Mouse (Mus musculus) neural tube, embryonic 14.5 days (tissue): Measurements from ENCODE around the gene Zdhhc21. TPM values are rescaled to one million over a fixed set of nuclear protein-coding genes. Genes with fewer than 3 reads are reported as not detected.

Experiments
- ATAC-seq: fragments of 200-750 bp; cut with Nextera tagmentation; 2 replicates; pipeline ENCODE4 v1.8.0; 2017; ENCODE audit warnings: low read depth, mild to moderate bottlenecking, moderate TSS enrichment, moderate library complexity
- H3K27ac ChIP-seq: fragments of 300-500 bp; sonication (generic); 2 replicates; pipeline ENCODE4 v1.5.1; 2014; ENCODE audit warnings: low read depth, mild to moderate bottlenecking, control low read depth, low read length, moderate library complexity, mixed read lengths
- H3K27me3 ChIP-seq: fragments of 300-500 bp; sonication (generic); 2 replicates; pipeline ENCODE4 v1.6.1; 2014; ENCODE audit warnings: low read length; ENCODE audit not compliant: control insufficient read depth, insufficient read depth
- H3K36me3 ChIP-seq: fragments of 300-500 bp; sonication (generic); 2 replicates; pipeline ENCODE4 v1.6.1; 2014; ENCODE audit warnings: low read length, mixed read lengths; ENCODE audit not compliant: control insufficient read depth, insufficient read depth
- H3K4me1 ChIP-seq: fragments of 300-500 bp; sonication (generic); 2 replicates; pipeline ENCODE4 v1.6.1; 2014; ENCODE audit warnings: low read length; ENCODE audit not compliant: control insufficient read depth, insufficient read depth
- H3K4me2 ChIP-seq: fragments of 300-500 bp; sonication (generic); 2 replicates; pipeline ENCODE4 v1.6.1; 2014; ENCODE audit warnings: mild to moderate bottlenecking, low read depth, low read length, control low read depth
- H3K4me3 ChIP-seq: fragments of 300-500 bp; sonication (generic); 2 replicates; pipeline ENCODE4 v1.5.1; 2014; ENCODE audit warnings: low read depth, low read length, control low read depth, mixed read lengths
- H3K9ac ChIP-seq: fragments of 300-500 bp; sonication (generic); replicated peaks from 2 replicates; pipeline ENCODE4 v1.6.1; 2014; ENCODE audit warnings: low read depth, mild to moderate bottlenecking, control low read depth, low read length, mixed read lengths
- H3K9me3 ChIP-seq: fragments of 300-500 bp; sonication (generic); 2 replicates; pipeline ENCODE4 v1.6.1; 2016; ENCODE audit warnings: low read length; ENCODE audit not compliant: control insufficient read depth
- WGBS: fragments of 180-500 bp; shearing (Covaris S2); extraction: QIAGEN DNeasy Blood & Tissue Kit; methylation state at CpG from one replicate; pipeline ENCODE4 v1.1.7; 2014; 5-methylcytosine and 5-hydroxymethylcytosine counted together
- polyA plus RNA-seq: library from polyadenylated mRNA; unstranded; fragments of >200 nt; fragmentation: Nextera tagmentation; extraction: Ambion mirVana; gene quantifications from 2 replicates; pipeline ENCODE4 v1.2.1, GENCODE M21; 2014

Gene Zdhhc21
- polyA plus RNA-seq, 1 experiment from 2014 or later, result 20.3 TPM

DNA sequence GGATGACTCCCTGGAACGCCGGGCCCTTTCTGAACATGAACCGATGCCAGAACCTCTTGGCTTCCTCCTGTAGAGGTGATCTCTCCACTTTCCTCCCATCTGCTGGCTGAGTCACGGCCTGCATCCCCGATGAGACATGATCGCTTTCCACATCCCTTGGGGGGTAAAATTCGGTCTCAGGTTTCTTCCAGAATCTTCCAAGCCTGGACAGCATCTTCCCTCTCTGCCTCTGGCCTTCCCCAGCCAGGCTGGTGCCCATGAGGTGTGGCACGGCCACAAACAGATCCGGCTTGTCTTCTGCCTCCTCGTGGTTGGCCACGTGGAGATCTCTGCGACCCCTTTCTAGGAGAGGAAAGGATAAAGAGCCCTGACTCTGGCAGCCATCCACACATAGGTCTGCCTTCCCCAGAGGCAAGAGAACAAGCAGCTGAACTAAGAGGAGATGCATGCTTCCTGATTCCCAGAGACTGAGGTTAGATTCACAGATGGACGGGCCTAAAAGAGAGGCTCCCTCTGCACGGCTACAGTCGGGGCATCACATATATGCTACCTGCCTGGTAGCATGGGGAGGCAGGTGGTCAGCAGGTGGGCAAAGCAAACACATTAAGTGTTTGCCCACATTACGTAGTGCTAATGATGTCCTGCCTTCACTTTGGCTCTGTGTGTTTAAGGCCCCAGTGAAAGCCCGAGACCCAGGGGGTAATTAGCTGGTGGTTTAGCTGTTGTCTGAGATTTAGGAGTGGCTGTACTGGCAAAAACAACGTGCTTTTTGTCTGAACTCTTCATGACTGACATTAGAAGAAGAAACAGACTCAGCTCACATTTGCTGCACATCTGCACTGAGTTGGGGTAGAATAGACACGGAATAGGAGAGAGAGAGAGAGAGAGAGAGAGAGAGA, 25.1 kb upstream of the Zdhhc21 start, which contains the start of gene Cer1:
Gene Cer1 (minus strand): TSS at position 513 of the 899 bp plus-strand sequence.
- ATAC-seq, result no peak
- Histone ChIP-seq H3K4me1 (no peaks in the 10 kb centered on the region), H3K9me3 (no peaks in the 10 kb centered on the region), H3K4me2 (no peak within 1 kb of the TSS), H3K27me3 (no peaks in the 10 kb centered on the region), H3K27ac (no peak within 1 kb of the TSS), H3K9ac (no peak within 1 kb of the TSS), H3K4me3 (no peak within 1 kb of the TSS), H3K36me3 (no peaks in the 10 kb centered on the region)
- WGBS, result 62% methylated on average over 18 of the region's 19 CpGs

DNA sequence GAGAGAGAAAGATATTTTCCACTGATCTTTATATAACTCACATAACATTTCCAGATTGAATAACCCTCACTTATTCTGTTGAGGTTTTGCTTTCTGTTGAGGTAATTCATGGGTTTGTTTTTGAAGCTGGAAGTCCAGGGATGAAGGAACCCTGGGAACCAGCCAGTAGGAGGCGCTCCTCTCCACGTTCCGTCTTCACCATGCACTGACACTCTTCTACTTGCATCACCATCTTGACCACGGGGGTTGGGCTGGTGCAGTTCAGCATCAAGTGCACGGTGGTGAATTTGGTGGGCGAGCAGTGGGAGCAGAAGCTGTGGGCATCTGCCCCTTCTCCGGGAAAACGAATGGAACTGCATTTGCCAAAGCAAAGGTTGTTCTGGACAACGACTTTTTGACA, 22.7 kb upstream of the Zdhhc21 start:
- H3K9me3 ChIP-seq, result no peaks in the 10 kb centered on the region
- H3K27ac ChIP-seq, result no peak overlapping the region
- H3K9ac ChIP-seq, result no peak overlapping the region
- no peaks in the 10 kb centered on the region for H3K4me1 ChIP-seq
- H3K27me3 ChIP-seq, result no peaks in the 10 kb centered on the region
- 86% methylated on average over 9 of the region's 9 CpGs for WGBS
- H3K4me2 ChIP-seq, result no peak overlapping the region
- H3K4me3 ChIP-seq, result no peak overlapping the region
- no peaks in the 10 kb centered on the region for H3K36me3 ChIP-seq
- ATAC-seq, result no peak

DNA sequence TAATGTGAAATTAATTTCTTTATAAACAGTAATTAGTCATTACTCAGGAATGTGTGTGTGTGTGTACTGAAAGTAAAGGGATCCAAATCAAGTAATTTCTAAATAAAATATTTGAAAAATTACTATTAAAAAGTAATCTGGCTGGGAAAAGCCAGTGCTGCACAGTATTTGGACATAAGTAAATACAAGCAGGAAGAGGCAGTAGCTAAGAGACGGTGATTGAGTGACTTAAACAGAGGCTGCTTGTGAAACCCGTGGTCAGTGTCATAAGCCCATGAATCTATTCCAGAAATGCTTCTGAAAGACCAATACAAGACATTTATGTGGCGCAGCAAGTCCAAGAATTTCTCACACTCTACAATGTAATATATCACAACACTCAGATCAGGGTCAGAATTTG, 21.6 kb upstream of the Zdhhc21 start:
- no peaks in the 10 kb centered on the region for H3K9me3 ChIP-seq
- no peak overlapping the region for H3K9ac ChIP-seq
- H3K4me1 ChIP-seq, result no peaks in the 10 kb centered on the region
- ATAC-seq, result no peak
- no peak overlapping the region for H3K4me3 ChIP-seq
- no peaks in the 10 kb centered on the region for H3K27me3 ChIP-seq
- H3K36me3 ChIP-seq, result no peaks in the 10 kb centered on the region
- H3K27ac ChIP-seq, result no peak overlapping the region
- H3K4me2 ChIP-seq, result no peak overlapping the region
- WGBS, result 81% methylated on average over 3 of the region's 3 CpGs

GRCm38 (mm10) chr4:82880243-82880642, 20.5 kb upstream of the Zdhhc21 start:
- no peaks in the 10 kb centered on the region for H3K36me3 ChIP-seq
- no peaks in the 10 kb centered on the region for H3K27me3 ChIP-seq
- ATAC-seq, result no peak
- H3K9me3 ChIP-seq, result no peaks in the 10 kb centered on the region
- no peaks in the 10 kb centered on the region for H3K4me1 ChIP-seq
- no peak overlapping the region for H3K4me3 ChIP-seq
- no peak overlapping the region for H3K4me2 ChIP-seq
- H3K27ac ChIP-seq, result no peak overlapping the region
- H3K9ac ChIP-seq, result no peak overlapping the region
- WGBS, result 87% methylated on average over 2 of the region's 2 CpGs

- H3K9me3 ChIP-seq, result no peaks in the 10 kb centered on the region
- WGBS, result 77% methylated on average over 6 of the region's 6 CpGs
- H3K27ac ChIP-seq, result no peak overlapping the region
- no peak overlapping the region for H3K4me3 ChIP-seq
- H3K9ac ChIP-seq, result no peak overlapping the region
- H3K4me1 ChIP-seq, result no peaks in the 10 kb centered on the region
- H3K27me3 ChIP-seq, result no peaks in the 10 kb centered on the region
- H3K4me2 ChIP-seq, result no peak overlapping the region
- no peaks in the 10 kb centered on the region for H3K36me3 ChIP-seq
- no peak for ATAC-seq
These were observed 19.4 kb upstream of the Zdhhc21 start for GRCm38 (mm10) chr4:82879152-82879551.

DNA sequence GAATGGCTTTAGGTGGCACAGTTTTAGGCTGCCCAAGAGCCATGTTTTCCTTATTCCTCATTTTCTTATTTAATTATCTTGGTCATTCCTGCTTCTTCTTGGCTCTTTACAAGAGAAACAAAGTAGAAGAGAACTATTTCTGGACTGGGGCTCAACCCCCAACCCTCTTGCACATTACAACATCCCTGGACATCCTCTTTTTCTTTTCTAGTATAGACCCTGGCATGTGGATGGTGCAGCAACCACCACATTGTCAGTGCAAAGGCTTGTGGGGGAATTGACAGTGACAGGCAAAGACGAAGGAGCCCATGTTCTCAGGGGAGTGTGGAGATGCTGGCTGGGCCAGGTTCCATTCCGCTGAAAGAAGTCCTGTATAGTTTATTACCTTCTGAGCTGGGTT, 16.9 kb upstream of the Zdhhc21 start:
- no peaks in the 10 kb centered on the region for H3K4me1 ChIP-seq
- no peak overlapping the region for H3K27ac ChIP-seq
- no peaks in the 10 kb centered on the region for H3K9me3 ChIP-seq
- no peak overlapping the region for H3K9ac ChIP-seq
- WGBS, result 81% methylated on average over 2 of the region's 2 CpGs
- no peak for ATAC-seq
- no peak overlapping the region for H3K4me3 ChIP-seq
- no peaks in the 10 kb centered on the region for H3K27me3 ChIP-seq
- no peaks in the 10 kb centered on the region for H3K36me3 ChIP-seq
- no peak overlapping the region for H3K4me2 ChIP-seq

- H3K27ac ChIP-seq, result no peak overlapping the region
- H3K9ac ChIP-seq, result no peak overlapping the region
- no peak for ATAC-seq
- H3K27me3 ChIP-seq, result no peaks in the 10 kb centered on the region
- no peaks in the 10 kb centered on the region for H3K36me3 ChIP-seq
- no peaks in the 10 kb centered on the region for H3K4me1 ChIP-seq
- no peak overlapping the region for H3K4me3 ChIP-seq
- H3K4me2 ChIP-seq, result no peak overlapping the region
- H3K9me3 ChIP-seq, result no peaks in the 10 kb centered on the region
- WGBS, result 82% methylated on average over 4 of the region's 4 CpGs
These were observed 15.8 kb upstream of the Zdhhc21 start for GRCm38 (mm10) chr4:82875532-82875931.

DNA sequence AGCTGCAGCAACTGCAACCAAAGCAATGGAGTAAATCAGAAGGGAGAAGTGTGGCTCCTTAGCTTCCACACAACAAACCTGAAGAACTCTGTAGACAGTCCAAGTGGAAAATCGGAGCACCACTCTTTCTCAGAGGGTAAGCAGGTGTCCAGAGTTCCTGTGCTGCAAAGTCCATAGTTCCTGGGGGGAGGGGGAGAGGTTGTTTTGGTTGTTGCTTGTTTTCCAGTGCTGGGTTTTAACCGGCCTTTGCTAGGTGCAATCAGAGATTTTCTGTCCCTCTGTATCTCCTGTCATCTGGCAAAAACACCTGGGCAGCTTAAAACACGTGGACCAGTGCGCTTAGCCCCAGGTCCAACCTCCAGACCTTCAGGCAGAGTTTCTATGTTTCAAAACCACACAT, 15.0 kb upstream of the Zdhhc21 start:
- Histone ChIP-seq H3K9me3 (no peaks in the 10 kb centered on the region), H3K36me3 (no peaks in the 10 kb centered on the region), H3K4me3 (no peak overlapping the region), H3K4me2 (no peak overlapping the region), H3K9ac (no peak overlapping the region), H3K4me1 (no peaks in the 10 kb centered on the region), H3K27me3 (no peaks in the 10 kb centered on the region), H3K27ac (no peak overlapping the region)
- no peak for ATAC-seq
- 75% methylated on average over 4 of the region's 4 CpGs for WGBS

- Histone ChIP-seq H3K36me3 (no peaks in the 10 kb centered on the region), H3K4me1 (no peaks in the 10 kb centered on the region), H3K9ac (no peak overlapping the region), H3K9me3 (no peaks in the 10 kb centered on the region), H3K4me3 (no peak overlapping the region), H3K4me2 (no peak overlapping the region), H3K27me3 (no peaks in the 10 kb centered on the region), H3K27ac (no peak overlapping the region)
- 86% methylated on average over 4 of the region's 4 CpGs for WGBS
- ATAC-seq, result no peak
These were observed 12.8 kb upstream of the Zdhhc21 start for GRCm38 (mm10) chr4:82872548-82872947.
